Mouse (Mus musculus): ENCODE measurements around the gene Scarf1. TPM values are rescaled to one million over a fixed set of nuclear protein-coding genes. Genes with fewer than 3 reads are reported as not detected.
A peak's percentile ranks its signal among the peaks of the same experiment; 100 is the strongest.

Gene Scarf1
- total RNA-seq, 2 experiments from 2014 or later = 3.0 to 3.3 TPM

GRCm38 (mm10) chr11:75509741-75510626 is 3.4 kb upstream of the Scarf1 start, which contains the start of gene Rilp:
Gene Rilp (plus strand): TSS chr11:75510094.
- intact Hi-C loops (cut with DNase I) = loop anchor here (10.0 kb wide), 1 partner anchor 105 kb away; no protein-coding TSS in a partner anchor

GRCm38 (mm10) chr11:75510627-75510993 is 2.7 kb upstream of the Scarf1 start:
- intact Hi-C loops (cut with DNase I) = loop anchor here (10.0 kb wide), 1 partner anchor 106 kb away; no protein-coding TSS in a partner anchor
- peak; percentile 90 to 96 for DNase-seq (ENCODE audit: low spot score in 2 of 2)

More at GRCm38 (mm10) chr11:75509741-75510626, 3.4 kb upstream of the Scarf1 start, which contains the start of gene Rilp:
- DNase-seq (ENCODE audit: low spot score in 2 of 2) = peak; percentile 51 to 57

DNA sequence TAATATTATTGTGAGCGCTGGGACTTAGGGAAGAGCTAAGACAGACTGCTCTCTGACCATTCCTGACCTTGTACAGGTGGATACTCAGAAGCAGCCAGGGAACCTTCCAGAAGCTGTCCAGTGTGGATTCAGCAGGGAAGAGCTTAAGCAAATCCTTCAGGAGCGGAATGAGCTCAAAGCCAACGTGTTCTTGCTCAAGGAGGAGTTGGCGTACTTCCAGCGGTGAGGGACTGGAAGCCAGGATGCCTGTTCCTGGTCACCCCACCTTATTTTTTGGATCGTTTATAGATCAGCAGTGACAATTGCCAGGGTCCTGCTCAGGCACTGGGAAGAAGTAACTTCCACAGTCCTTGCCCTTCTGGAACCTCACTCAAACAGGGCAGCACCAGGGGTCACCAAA is 2.1 kb upstream of the Scarf1 start:
- DNase-seq (ENCODE audit: low spot score in 2 of 2) = peak; percentile 41 to 45
- intact Hi-C loops (cut with DNase I) = loop anchor here (10.0 kb wide), 1 partner anchor 106 kb away; no protein-coding TSS in a partner anchor

DNA sequence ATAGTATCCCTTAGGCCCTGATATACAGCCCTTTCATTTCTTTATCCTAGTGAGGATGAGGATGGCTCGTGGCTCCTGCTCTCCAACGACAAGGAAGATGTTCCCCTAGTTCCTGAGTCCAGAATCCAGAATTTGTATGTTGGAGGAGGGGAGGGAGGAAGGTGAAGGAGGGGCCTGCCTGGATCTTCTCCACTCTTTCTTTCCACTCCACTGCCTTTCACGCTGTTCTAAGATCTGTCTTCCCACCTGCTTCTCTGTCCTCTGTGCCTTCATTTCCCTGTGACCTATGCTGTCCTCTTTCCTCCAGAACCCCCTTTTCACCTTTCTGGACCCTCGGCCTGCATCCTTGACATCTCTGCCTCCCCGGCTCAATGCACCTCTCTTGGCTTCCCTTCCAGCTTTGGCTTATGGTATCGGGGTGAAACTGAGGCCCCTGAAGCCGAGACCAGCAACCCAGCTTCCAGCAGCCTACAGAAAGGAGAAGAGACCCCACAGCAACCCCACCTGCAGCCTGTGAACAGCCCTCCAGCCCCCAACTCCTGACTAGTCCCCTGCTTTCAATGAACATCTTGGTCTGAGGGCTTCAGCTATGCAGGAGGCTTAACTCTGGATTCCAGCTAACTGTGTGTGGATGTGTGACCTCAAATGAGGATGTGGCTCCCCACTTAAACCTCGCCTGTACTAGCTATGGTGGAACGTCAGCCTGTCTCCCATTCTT is 880 bp upstream of the Scarf1 start:
- no peak for DNase-seq (ENCODE audit: low spot score in 2 of 2)
- intact Hi-C loops (cut with DNase I) = loop anchor here (10.0 kb wide), 1 partner anchor 108 kb away; no protein-coding TSS in a partner anchor

GRCm38 (mm10) chr11:75515186-75515585 is 1.8 kb downstream of the Scarf1 start:
- DNase-seq (ENCODE audit: low spot score in 2 of 2) = no peak
- intact Hi-C loops (cut with DNase I) = loop anchor here (10.0 kb wide), 1 partner anchor 110 kb away; no protein-coding TSS in a partner anchor

DNA sequence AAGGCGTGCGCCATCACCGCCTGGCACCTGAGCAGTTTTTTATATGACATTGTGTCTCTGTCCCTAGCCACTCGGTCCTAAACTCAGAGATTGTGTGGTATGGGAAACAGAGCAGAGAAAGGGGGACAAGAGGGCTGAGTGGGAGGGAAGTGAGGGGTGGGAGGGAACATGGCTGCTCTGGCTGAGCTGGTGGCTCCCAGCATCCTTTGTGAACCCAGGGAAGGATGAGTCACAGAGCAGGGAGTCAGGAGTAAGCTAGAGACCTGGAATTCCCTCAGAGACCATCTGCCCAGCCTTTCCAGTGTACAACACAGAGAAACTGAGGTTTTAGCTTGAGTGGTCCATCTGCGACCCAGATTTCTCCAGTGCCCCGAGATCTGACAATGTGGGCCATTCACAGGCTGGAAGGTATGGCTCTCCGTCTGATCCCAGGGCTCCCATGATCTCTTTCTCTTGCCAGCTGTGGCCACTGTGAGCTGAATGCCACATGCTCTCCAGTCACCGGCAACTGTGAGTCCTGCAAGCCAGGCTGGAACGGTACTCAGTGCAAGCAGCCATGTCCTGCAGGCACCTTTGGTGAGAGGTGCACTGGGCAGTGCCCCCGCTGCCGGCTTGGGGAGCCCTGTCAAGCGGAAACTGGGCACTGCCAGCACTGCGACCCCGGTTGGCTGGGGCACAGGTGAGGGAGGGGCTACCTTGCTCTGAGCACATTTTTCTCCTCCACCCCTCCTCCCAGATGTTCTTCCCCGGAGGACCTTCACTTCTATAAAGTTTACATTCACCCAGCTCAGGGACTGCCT is 6.7 kb downstream of the Scarf1 start:
- no peak for DNase-seq (ENCODE audit: low spot score in 2 of 2)
- intact Hi-C loops (cut with DNase I) = loop anchor here (10.0 kb wide), 1 partner anchor 115 kb away; no protein-coding TSS in a partner anchor

DNA sequence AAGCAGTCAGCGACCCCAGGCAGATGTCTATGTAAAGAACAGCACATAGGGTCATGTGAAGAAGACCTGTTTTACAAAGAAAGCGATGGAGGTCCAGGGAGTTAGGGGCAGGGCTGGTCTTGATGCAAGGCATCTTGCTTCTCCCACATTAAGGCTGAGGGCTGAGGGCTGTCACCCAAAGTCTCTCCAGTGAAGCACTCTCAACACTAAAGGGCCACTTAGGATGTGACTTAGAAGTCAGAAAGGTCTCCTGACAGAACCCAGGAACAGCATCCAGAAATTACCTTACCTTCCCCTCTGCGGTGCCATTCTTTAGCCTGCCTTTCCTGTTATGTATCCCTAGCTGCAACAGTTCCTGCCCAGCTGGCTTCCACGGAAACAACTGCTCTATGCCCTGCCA is 8.3 kb downstream of the Scarf1 start:
- no peak for DNase-seq (ENCODE audit: low spot score in 2 of 2)
- intact Hi-C loops (cut with DNase I) = no loop called here

GRCm38 (mm10) chr11:75522793-75523192 is 9.5 kb downstream of the Scarf1 start:
- DNase-seq (ENCODE audit: low spot score in 2 of 2) = no peak

DNA sequence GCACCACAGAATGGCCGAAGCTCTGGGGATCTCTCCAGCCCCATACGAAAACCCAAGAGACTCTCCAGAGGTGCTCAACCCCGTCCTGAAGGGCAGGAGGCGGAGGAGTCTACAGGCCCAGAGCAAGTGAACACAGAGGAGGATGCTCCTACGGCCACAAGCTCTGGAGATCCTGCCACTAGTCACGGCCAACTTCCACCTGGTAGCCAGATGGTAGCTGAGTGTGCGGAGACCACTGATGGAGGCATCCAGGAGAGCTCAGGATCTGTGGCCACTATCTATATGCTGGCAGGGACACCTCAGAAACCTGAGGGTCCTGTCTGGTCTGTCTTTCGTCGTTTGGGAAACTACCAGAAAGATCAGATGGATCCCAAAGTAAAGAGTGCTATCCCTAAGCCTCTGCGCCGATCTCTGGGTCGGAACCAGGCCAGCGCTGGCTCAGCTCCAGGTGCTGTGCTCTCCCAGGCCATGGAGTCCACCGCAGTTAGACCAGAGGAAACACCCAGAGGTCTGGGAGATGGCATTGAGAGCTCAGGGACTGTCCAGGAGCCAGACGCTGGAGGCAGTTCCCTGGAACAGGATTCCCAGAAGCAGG is 12.3 kb downstream of the Scarf1 start:
- intact Hi-C loops (cut with DNase I) = no loop called here

More at GRCm38 (mm10) chr11:75522793-75523192, 9.5 kb downstream of the Scarf1 start:
- intact Hi-C loops (cut with DNase I) = no loop called here

DNA sequence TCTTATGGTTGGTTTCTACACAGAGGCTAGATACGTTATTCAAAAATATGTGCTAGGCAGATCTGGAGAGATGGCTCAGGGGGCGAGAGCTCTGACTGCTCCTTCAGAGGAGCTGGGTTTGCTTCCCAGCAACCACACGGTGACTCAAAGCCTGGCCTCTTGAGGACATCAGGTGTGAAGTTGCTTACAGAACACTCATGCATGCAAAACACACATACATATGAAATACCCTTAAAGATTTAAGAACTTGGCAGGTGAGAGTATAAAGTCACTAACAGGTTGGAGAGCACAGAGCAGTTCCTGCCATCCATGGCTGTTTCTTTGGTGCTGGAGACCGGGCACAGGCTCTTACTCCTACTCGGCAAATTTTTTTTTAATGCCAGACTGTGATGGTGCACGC is 13.6 kb downstream of the Scarf1 start:
- intact Hi-C loops (cut with DNase I) = no loop called here
- no peak for DNase-seq (ENCODE audit: low spot score in 2 of 2)

More for the DNA sequence above, 12.3 kb downstream of the Scarf1 start:
- no peak for DNase-seq (ENCODE audit: low spot score in 2 of 2)

DNA sequence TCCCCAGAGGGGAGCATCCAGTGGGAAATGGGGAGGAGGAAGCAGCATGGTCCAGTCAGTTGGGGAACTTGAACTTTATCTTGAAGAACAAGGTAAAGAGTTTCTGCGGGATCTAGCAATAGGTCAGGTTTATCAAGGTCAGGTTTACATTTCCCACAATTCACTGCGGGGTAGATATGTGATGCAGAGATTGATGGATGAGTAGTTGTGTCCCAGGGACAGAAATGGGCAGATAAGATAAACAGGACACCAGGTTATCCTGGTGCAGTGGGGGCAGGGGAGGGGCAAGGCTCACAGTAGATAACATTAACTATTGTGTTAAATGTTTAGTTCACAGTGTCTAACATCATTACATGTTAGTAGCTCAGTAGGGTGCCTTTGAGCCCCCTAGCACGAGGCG is 16.4 kb downstream of the Scarf1 start:
- intact Hi-C loops (cut with DNase I) = loop anchor here (1.0 kb wide), 1 partner anchor 44 kb away; no protein-coding TSS in a partner anchor
- no peak for DNase-seq (ENCODE audit: low spot score in 2 of 2)

DNA sequence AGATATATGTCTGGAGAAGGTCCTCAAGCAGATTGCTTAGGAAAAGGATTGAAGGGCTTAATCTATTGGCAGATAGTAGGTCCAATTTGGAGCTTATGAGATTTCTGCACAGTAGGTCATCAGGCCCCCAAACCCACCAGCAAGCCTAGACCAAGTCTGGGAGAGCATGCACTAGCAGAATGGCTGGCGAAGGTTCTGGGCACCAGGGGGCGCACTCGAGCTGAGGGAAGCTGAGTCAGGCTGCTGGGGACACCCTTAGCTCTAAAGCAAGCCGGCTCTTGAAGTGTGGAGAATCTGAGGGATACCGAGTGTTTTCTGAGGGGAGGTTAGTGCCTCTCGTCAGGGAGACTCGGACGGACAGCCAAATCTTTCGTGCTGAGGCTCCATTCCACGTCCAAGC is 17.0 kb downstream of the Scarf1 start:
- intact Hi-C loops (cut with DNase I) = loop anchor here (1.0 kb wide), 1 partner anchor 43 kb away; no protein-coding TSS in a partner anchor
- DNase-seq (ENCODE audit: low spot score in 2 of 2) = peak; percentile 96 to 98

GRCm38 (mm10) chr11:75530845-75531373 is 17.6 kb downstream of the Scarf1 start:
- no peak for DNase-seq (ENCODE audit: low spot score in 2 of 2)
- intact Hi-C loops (cut with DNase I) = loop anchor here (1.0 kb wide), 1 partner anchor 42 kb away; no protein-coding TSS in a partner anchor

GRCm38 (mm10) chr11:75531469-75532242 is 18.3 kb downstream of the Scarf1 start, which contains the start of gene Slc43a2:
Gene Slc43a2 (plus strand): TSS chr11:75531694.
- peak; percentile 97 to 99 for DNase-seq (ENCODE audit: low spot score in 2 of 2)
- intact Hi-C loops (cut with DNase I) = no loop called here

GRCm38 (mm10) chr11:75532340-75533277 is 19.3 kb downstream of the Scarf1 start:
- no peak for DNase-seq (ENCODE audit: low spot score in 2 of 2)
- intact Hi-C loops (cut with DNase I) = no loop called here

DNA sequence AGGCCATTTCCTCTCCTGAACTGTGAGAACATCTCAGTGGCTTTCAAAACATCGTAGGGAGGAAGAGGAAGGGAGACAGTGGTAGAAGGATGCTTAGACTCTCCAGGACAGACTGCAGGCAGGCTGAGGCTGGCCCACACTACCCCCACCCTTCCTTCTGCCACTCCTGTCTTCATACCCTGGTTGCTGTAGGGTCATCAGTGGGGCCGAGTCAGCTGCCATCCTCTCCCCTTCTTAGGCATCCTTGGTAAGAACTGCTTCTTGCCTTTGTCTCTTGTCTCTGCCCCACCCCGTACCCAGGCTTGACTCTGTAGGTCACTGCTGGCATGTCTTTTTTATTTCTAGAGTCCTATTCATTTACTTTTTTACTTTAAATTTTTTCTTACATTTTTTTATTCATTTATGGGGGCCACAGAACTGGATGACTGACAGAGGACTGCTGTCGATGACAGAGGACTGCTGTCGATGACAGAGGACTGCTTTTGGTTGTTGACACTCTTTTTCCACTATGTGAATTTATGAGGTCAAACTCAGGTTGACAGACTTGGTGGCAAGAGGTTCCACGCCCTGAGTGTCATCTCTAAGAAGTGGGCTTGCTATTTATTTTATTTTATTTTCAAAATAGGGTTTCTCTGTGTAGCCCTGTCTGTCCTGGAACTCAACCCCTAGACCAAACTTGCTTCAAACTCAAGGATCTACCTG is 20.1 kb downstream of the Scarf1 start:
- intact Hi-C loops (cut with DNase I) = no loop called here

More for the DNA sequence above, 20.1 kb downstream of the Scarf1 start:
- DNase-seq (ENCODE audit: low spot score in 2 of 2) = no peak

Measured in left cerebral cortex, postnatal 14 days (tissue).